Mouse (Mus musculus) CH12.LX (cell line): ENCODE measurements around the gene Thap7. TPM values are rescaled to one million over a fixed set of nuclear protein-coding genes. Genes with fewer than 3 reads are reported as not detected.
A peak's percentile ranks its signal among the peaks of the same experiment; 100 is the strongest.
"Not testable (repeated sequence)": the region's sequence is repeated elsewhere in the genome, so short reads cannot be mapped to it uniquely, and the experiment has no call there.

ENCODE experiments used
- DNase-seq: peaks from one replicate; pipeline ENCODE4 v3.0.0-alpha.2; 2013; ENCODE audit errors: extremely low read depth
- H3K27ac ChIP-seq: 2 replicates; pipeline ENCODE4 v1.5.1; 2012; ENCODE audit warnings: low read depth, mild to moderate bottlenecking, control low read depth, moderate library complexity; ENCODE audit not compliant: insufficient read depth
- H3K27me3 ChIP-seq: replicated peaks from 2 replicates; pipeline ENCODE3; 2012; ENCODE audit warnings: inconsistent platforms
- H3K36me3 ChIP-seq, 2 experiments: replicated peaks in 1 of 2; 2 replicates each; pipeline versions ENCODE3 to v1.6.1; 2012; ENCODE audit warnings: inconsistent platforms in 1 of 2, low read length in 1 of 2, mild to moderate bottlenecking in 1 of 2, mixed read lengths in 1 of 2, moderate library complexity in 1 of 2; ENCODE audit not compliant: control insufficient read depth in 1 of 2, insufficient read depth in 1 of 2
- H3K4me1 ChIP-seq, 2 experiments: 2 replicates each; pipeline ENCODE4 v1.6.1; 2012; ENCODE audit warnings: inconsistent platforms in 1 of 2, moderate library complexity in 1 of 2; ENCODE audit not compliant: insufficient read depth in 2 of 2, control insufficient read depth in 1 of 2
- H3K4me2 ChIP-seq: 2 replicates; pipeline ENCODE4 v1.6.1; 2012; ENCODE audit warnings: low read depth, mild to moderate bottlenecking, control low read depth; ENCODE audit not compliant: poor library complexity, insufficient read depth, severe bottlenecking
- H3K4me3 ChIP-seq, 3 experiments: fragments of 150-350 bp in 1 of 3; sonication (generic) in 1 of 3; replicated peaks in 1 of 3; 2 replicates each; pipeline versions ENCODE3 to v1.5.1; 2011 to 2012; ENCODE audit warnings: low read depth in 2 of 3, low read length in 2 of 3, mild to moderate bottlenecking in 2 of 3, moderate library complexity in 2 of 3, control low read depth in 1 of 3, improper control_type of control experiment in 1 of 3, inconsistent platforms in 1 of 3, mixed read lengths in 1 of 3; ENCODE audit not compliant: poor library complexity in 1 of 3
- H3K79me2 ChIP-seq: replicated peaks from 2 replicates; pipeline ENCODE4 v1.6.1; 2012; ENCODE audit warnings: mild to moderate bottlenecking, moderate library complexity; ENCODE audit not compliant: control insufficient read depth, poor library complexity, insufficient read depth, severe bottlenecking; ENCODE audit errors: extremely low read depth
- H3K9ac ChIP-seq: 2 replicates; pipeline ENCODE4 v1.6.1; 2012; ENCODE audit warnings: low read depth, mild to moderate bottlenecking, control low read depth, moderate library complexity; ENCODE audit not compliant: insufficient read depth
- H3K9me3 ChIP-seq: replicated peaks from 2 replicates; pipeline ENCODE3; 2012; ENCODE audit warnings: low read length, inconsistent platforms, mixed read lengths
- BHLHE40 ChIP-seq: IDR thresholded peaks from 2 replicates; pipeline ENCODE4 v1.6.1; 2011; ENCODE audit warnings: mild to moderate bottlenecking, low read depth, low read length, improper control_type of control experiment
- CHD1 ChIP-seq: IDR thresholded peaks from 2 replicates; pipeline ENCODE4 v1.6.1; 2012; ENCODE audit warnings: low read depth, low read length, improper control_type of control experiment, inconsistent platforms
- CHD2 ChIP-seq: IDR thresholded peaks from 2 replicates; pipeline ENCODE4 v1.6.1; 2011; ENCODE audit warnings: low read length, improper control_type of control experiment
- CTCF ChIP-seq, 2 experiments: IDR thresholded peaks in 1 of 2; conservative IDR thresholded peaks in 1 of 2; 2 replicates each; pipeline ENCODE4 v1.5.1; 2011 to 2012; ENCODE audit warnings: low read depth in 2 of 2, low read length in 2 of 2, improper control_type of control experiment in 1 of 2, inconsistent platforms in 1 of 2, mild to moderate bottlenecking in 1 of 2, moderate library complexity in 1 of 2
- E2F4 ChIP-seq: IDR thresholded peaks from 2 replicates; pipeline ENCODE4 v1.6.1; 2011; ENCODE audit warnings: low read depth, low read length, improper control_type of control experiment; ENCODE audit not compliant: insufficient replicate concordance
- ELF1 ChIP-seq: IDR thresholded peaks from 2 replicates; pipeline ENCODE4 v1.6.1; 2014; ENCODE audit warnings: low read depth, mild to moderate bottlenecking, inconsistent platforms, low read length, improper control_type of control experiment
- EP300 ChIP-seq: IDR thresholded peaks from 2 replicates; pipeline ENCODE4 v1.6.1; 2011; ENCODE audit warnings: low read length, improper control_type of control experiment
- ETS1 ChIP-seq: conservative IDR thresholded peaks from 2 replicates; pipeline ENCODE4 v1.6.1; 2012; ENCODE audit warnings: low read depth, mild to moderate bottlenecking, inconsistent platforms, low read length, improper control_type of control experiment, moderate library complexity
- HCFC1 ChIP-seq: IDR thresholded peaks from 2 replicates; pipeline ENCODE4 v1.6.1; 2012; ENCODE audit warnings: low read depth, mild to moderate bottlenecking, inconsistent platforms, low read length, improper control_type of control experiment
- JUN ChIP-seq: IDR thresholded peaks from 2 replicates; pipeline ENCODE4 v1.6.1; 2011; ENCODE audit warnings: low read depth, mild to moderate bottlenecking, low read length, improper control_type of control experiment, moderate library complexity; ENCODE audit not compliant: insufficient read depth
- JUND ChIP-seq: conservative IDR thresholded peaks from 2 replicates; pipeline ENCODE4 v1.6.1; 2011; ENCODE audit warnings: low read depth, low read length, improper control_type of control experiment
- KAT2A ChIP-seq: IDR thresholded peaks from 2 replicates; pipeline ENCODE4 v1.6.1; 2012; ENCODE audit warnings: low read length, improper control_type of control experiment, inconsistent platforms; ENCODE audit not compliant: insufficient replicate concordance
- MAX ChIP-seq: IDR thresholded peaks from 2 replicates; pipeline ENCODE4 v1.6.1; 2011; ENCODE audit warnings: low read length, improper control_type of control experiment
- MAZ ChIP-seq: IDR thresholded peaks from 2 replicates; pipeline ENCODE4 v1.6.1; 2012; ENCODE audit warnings: low read depth, mild to moderate bottlenecking, inconsistent platforms, low read length, improper control_type of control experiment, moderate library complexity
- MEF2A ChIP-seq: IDR thresholded peaks from 2 replicates; pipeline ENCODE4 v1.6.1; 2014; ENCODE audit warnings: low read depth, mild to moderate bottlenecking, inconsistent platforms, low read length, improper control_type of control experiment, borderline replicate concordance
- MXI1 ChIP-seq: IDR thresholded peaks from 2 replicates; pipeline ENCODE4 v1.6.1; 2011; ENCODE audit warnings: mild to moderate bottlenecking, low read depth, low read length, improper control_type of control experiment
- MYC ChIP-seq: IDR thresholded peaks from 2 replicates; pipeline ENCODE4 v1.6.1; 2011; ENCODE audit warnings: low read depth, mild to moderate bottlenecking, improper control_type of control experiment, low read length
- NELFE ChIP-seq: IDR thresholded peaks from 2 replicates; pipeline ENCODE4 v1.6.1; 2011; ENCODE audit warnings: low read depth, low read length, improper control_type of control experiment
- NRF1 ChIP-seq: IDR thresholded peaks from 2 replicates; pipeline ENCODE4 v1.6.1; 2014; ENCODE audit warnings: low read depth, mild to moderate bottlenecking, inconsistent platforms, low read length, improper control_type of control experiment, moderate library complexity
- PAX5 ChIP-seq: IDR thresholded peaks from 2 replicates; pipeline ENCODE4 v1.6.1; 2012; ENCODE audit warnings: low read length, inconsistent platforms, mixed read lengths
- POLR2A ChIP-seq: IDR thresholded peaks from 2 replicates; pipeline ENCODE4 v1.6.1; 2011; ENCODE audit warnings: low read depth, mild to moderate bottlenecking, improper control_type of control experiment, low read length
- POLR2AphosphoS2 ChIP-seq: IDR thresholded peaks from 2 replicates; pipeline ENCODE4 v1.6.1; 2011; ENCODE audit warnings: low read depth, low read length, improper control_type of control experiment
- RCOR1 ChIP-seq: conservative IDR thresholded peaks from 2 replicates; pipeline ENCODE4 v1.6.1; 2012; ENCODE audit warnings: low read depth, mild to moderate bottlenecking, inconsistent platforms, low read length, improper control_type of control experiment
- SIN3A ChIP-seq: IDR thresholded peaks from 2 replicates; pipeline ENCODE4 v1.6.1; 2012; ENCODE audit warnings: low read length, improper control_type of control experiment, inconsistent platforms
- SMC3 ChIP-seq: IDR thresholded peaks from 2 replicates; pipeline ENCODE4 v1.6.1; 2011; ENCODE audit warnings: low read depth, low read length, improper control_type of control experiment
- TCF12 ChIP-seq: IDR thresholded peaks from 2 replicates; pipeline ENCODE4 v1.6.1; 2014; ENCODE audit warnings: low read depth, mild to moderate bottlenecking, inconsistent platforms, low read length, improper control_type of control experiment
- UBTF ChIP-seq: IDR thresholded peaks from 2 replicates; pipeline ENCODE4 v1.6.1; 2012; ENCODE audit warnings: low read depth, mild to moderate bottlenecking, inconsistent platforms, low read length, improper control_type of control experiment, moderate library complexity
- USF1 ChIP-seq: IDR thresholded peaks from 2 replicates; pipeline ENCODE4 v1.6.1; 2014; ENCODE audit warnings: low read depth, mild to moderate bottlenecking, inconsistent platforms, low read length, improper control_type of control experiment
- ZC3H11A ChIP-seq: IDR thresholded peaks from 2 replicates; pipeline ENCODE4 v1.6.1; 2012; ENCODE audit warnings: low read depth, mild to moderate bottlenecking, inconsistent platforms, low read length, improper control_type of control experiment
- ZKSCAN1 ChIP-seq: IDR thresholded peaks from 2 replicates; pipeline ENCODE4 v1.6.1; 2012; ENCODE audit warnings: low read depth, inconsistent platforms, low read length, improper control_type of control experiment, borderline replicate concordance
- ZMIZ1 ChIP-seq: IDR thresholded peaks from 2 replicates; pipeline ENCODE4 v1.6.1; 2012; ENCODE audit warnings: low read depth, mild to moderate bottlenecking, inconsistent platforms, low read length, improper control_type of control experiment
- ZNF384 ChIP-seq: IDR thresholded peaks from 2 replicates; pipeline ENCODE4 v1.6.1; 2012; ENCODE audit warnings: low read depth, low read length, improper control_type of control experiment, inconsistent platforms
- dilution Hi-C: fragments of 300-500 bp; cut with MboI; formaldehyde crosslinking; loops from 2 replicates; pipeline ENCODE4 v1.14.3; 2020; ENCODE audit warnings: low sequenced_read_pairs; ENCODE audit not compliant: extremely low pct_unique_long_range_greater_than_20kb, extremely low pct_ligation_motif_present
- in situ Hi-C: fragments of 300-500 bp; cut with MboI; formaldehyde crosslinking; loops from 3 replicates; pipeline ENCODE4 v1.14.3; 2019; ENCODE audit warnings: low sequenced_read_pairs, low pct_ligation_motif_present, low pct_unique_long_range_greater_than_20kb, mixed read lengths
- polyA plus RNA-seq: library from polyadenylated mRNA; unstranded; fragments of >175 nt; gene quantifications from 2 replicates; pipeline ENCODE4 v1.2.1, GENCODE M21; 2012; ENCODE audit warnings: low read depth; ENCODE audit not compliant: insufficient read length
- total RNA-seq, 2 experiments: library from RNA; depleted of rRNA; stranded (reverse); fragments of 300-350 nt in 1 of 2; fragments of >200 nt in 1 of 2; gene quantifications; 2 replicates each; pipeline ENCODE4 v1.2.3; 2012 to 2014

The Thap7 gene
- total and polyA plus RNA-seq, 3 experiments: 64.3 to 83.3 (median 79.4) TPM

GRCm38 (mm10) chr16:17554702-17555101 is 23.8 kb upstream of the Thap7 start:
- H3K36me3 ChIP-seq, H3K9me3 ChIP-seq, H3K9ac ChIP-seq, H3K27ac ChIP-seq, H3K79me2 ChIP-seq, dilution Hi-C loops: not testable (repeated sequence)
- 0 out of 2 replicates have a peak, but pooled peaks have one; percentile 1 for TF ChIP-seq SIN3A
- H3K4me1 ChIP-seq: peaks cover 22 to 38% of the 10 kb centered on the region in 2 experiments
- peaks cover 19% of the 10 kb centered on the region for H3K27me3 ChIP-seq
- peak; percentile 51 for DNase-seq
- H3K4me2 ChIP-seq: peak overlapping the region; percentile 57
- H3K4me3 ChIP-seq: peak overlapping the region in 1 of 3 experiments; percentile 54
- in situ Hi-C loops: loop anchor here (5.0 to 10.0 kb wide), 3 partner anchors 33 to 180 kb away; partner anchors contain the start of genes Med15 and Smpd4

DNA sequence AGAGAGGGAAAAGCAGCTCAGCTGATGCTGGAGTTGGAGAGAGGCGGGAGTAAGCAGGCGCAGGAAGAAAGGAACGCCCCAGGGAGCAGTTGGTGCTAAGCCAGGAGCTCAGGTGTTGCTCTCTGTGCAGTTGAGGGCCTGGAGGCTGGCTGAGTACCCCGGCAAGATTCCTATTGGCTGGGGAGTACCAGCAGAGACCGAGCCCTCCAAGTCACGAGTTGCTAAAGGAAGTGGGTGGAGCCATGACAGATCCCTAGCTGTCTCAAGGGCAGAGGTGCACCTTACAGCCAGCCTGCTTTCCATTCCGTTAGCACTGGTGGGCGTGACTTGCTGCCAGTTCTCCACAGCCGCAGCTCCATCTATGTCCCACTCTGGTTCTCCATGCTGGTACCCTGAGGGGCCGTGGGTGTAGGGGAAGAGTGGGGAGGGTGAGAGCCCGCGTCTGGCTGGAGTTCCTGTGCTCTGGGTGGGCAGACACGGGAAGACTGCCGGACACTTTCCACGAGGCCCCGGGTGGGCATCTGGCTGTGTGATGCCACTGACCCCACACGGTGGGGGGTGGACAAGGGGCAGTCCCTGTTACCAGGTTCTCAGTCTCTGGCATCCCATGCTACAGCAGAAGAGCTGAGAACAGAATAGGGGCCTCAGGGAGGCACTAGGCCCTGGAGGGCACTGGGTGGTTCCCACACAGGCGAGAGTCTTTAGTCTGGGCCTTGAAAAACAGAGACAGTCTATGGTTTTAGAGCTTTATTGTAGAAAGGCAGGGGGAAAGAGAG is 23.2 kb upstream of the Thap7 start:
- H3K9me3 ChIP-seq: no peaks in the 10 kb centered on the region
- peaks cover 13% of the 10 kb centered on the region for H3K27me3 ChIP-seq
- H3K79me2 ChIP-seq: no peaks in the 10 kb centered on the region
- peak; percentile 99 for DNase-seq
- in situ Hi-C loops (loop anchor here (5.0 to 10.0 kb wide), 2 partner anchors 33 to 181 kb away; partner anchors contain the start of gene Med15), dilution Hi-C loops (no loop called here)
- no peak overlapping the region for H3K27ac ChIP-seq
- peak overlapping the region; percentile 54 to 57 (median 57) for H3K4me3 ChIP-seq
- peaks cover 22 to 38% of the 10 kb centered on the region in 2 experiments for H3K4me1 ChIP-seq
- H3K4me2 ChIP-seq: peak overlapping the region; percentile 57
- peak overlapping the region; percentile 14; the same call in 1 of the 2 replicates for H3K9ac ChIP-seq
- no peaks in the 10 kb centered on the region for H3K36me3 ChIP-seq
- TF ChIP-seq ELF1 (no peak; the same call in 1 of the 2 replicates), JUN (no peak), POLR2A (peak; percentile 61), MAZ (no peak), SIN3A (0 out of 2 replicates have a peak, but pooled peaks have one; percentile 38), MXI1 (no peak), ZMIZ1 (no peak), MAX (0 out of 2 replicates have a peak, but pooled peaks have one; percentile 16), PAX5 (no peak), MYC (no peak), USF1 (peak; percentile 68), ZC3H11A (no peak), CHD2 (no peak), MEF2A (no peak), NELFE (no peak), E2F4 (no peak), BHLHE40 (peak; percentile 84), ZKSCAN1 (no peak), EP300 (no peak), UBTF (no peak), SMC3 (no peak), NRF1 (no peak), ZNF384 (no peak), RCOR1 (no peak), ETS1 (no peak), KAT2A (no peak), POLR2AphosphoS2 (no peak), HCFC1 (no peak), JUND (no peak), CTCF (conservative IDR thresholded peaks at IDR 0.05 in 1 of 2, IDR thresholded peaks at IDR 0.05 in 1 of 2; ENCODE audit: low read depth in 2 of 2, low read length in 2 of 2) (no peak), CHD1 (no peak), TCF12 (no peak)
